Mouse (Mus musculus): ENCODE results near the gene Plod2. TPM values are rescaled to one million over a fixed set of nuclear protein-coding genes. Genes with fewer than 3 reads are reported as not detected.
A peak's percentile ranks its signal among the peaks of the same experiment; 100 is the strongest.

Plod2 gene
- polyA plus RNA-seq, 1 experiment from 2014 or later: 53.8 TPM

- H3K27me3 ChIP-seq (replicated peaks): no peaks in the 10 kb centered on the region
- H3K9me3 ChIP-seq: no peaks in the 10 kb centered on the region
- H3K9ac ChIP-seq: no peak overlapping the region
- no peak for ATAC-seq
- no peak overlapping the region for H3K27ac ChIP-seq
- no peaks in the 10 kb centered on the region for H3K36me3 ChIP-seq
- 0 out of 2 replicates have a peak, but pooled peaks cover 2% of the 10 kb centered on the region for H3K4me1 ChIP-seq (replicated peaks)
- WGBS: 60% methylated on average over 8 of the region's 8 CpGs
- H3K4me2 ChIP-seq (replicated peaks): no peak overlapping the region
- no peak overlapping the region for H3K4me3 ChIP-seq (replicated peaks)
Observed at GRCm38 (mm10) chr9:92613206-92613605, 71.2 kb downstream of the Plod2 start.

- H3K4me1 ChIP-seq (replicated peaks): 0 out of 2 replicates have a peak, but pooled peaks cover 2% of the 10 kb centered on the region
- H3K4me3 ChIP-seq (replicated peaks): no peak overlapping the region
- H3K4me2 ChIP-seq (replicated peaks): no peak overlapping the region
- no peaks in the 10 kb centered on the region for H3K27me3 ChIP-seq (replicated peaks)
- H3K9ac ChIP-seq: no peak overlapping the region
- no peaks in the 10 kb centered on the region for H3K9me3 ChIP-seq
- 0 out of 2 replicates have a peak overlapping the region, but pooled peaks have one; percentile 22 for H3K27ac ChIP-seq
- H3K36me3 ChIP-seq: no peaks in the 10 kb centered on the region
- peak; percentile 63 for ATAC-seq
- 82% methylated on average over 2 of the region's 2 CpGs for WGBS
Observed at GRCm38 (mm10) chr9:92616418-92616817, 74.4 kb downstream of the Plod2 start.

- no peaks in the 10 kb centered on the region for H3K36me3 ChIP-seq
- H3K4me2 ChIP-seq (replicated peaks): no peak overlapping the region
- no peaks in the 10 kb centered on the region for H3K27me3 ChIP-seq (replicated peaks)
- H3K9ac ChIP-seq: no peak overlapping the region
- WGBS: 42% methylated on average over 2 of the region's 2 CpGs
- 0 out of 2 replicates have a peak, but pooled peaks have one; percentile 8 for ATAC-seq
- H3K27ac ChIP-seq: no peak overlapping the region
- no peaks in the 10 kb centered on the region for H3K9me3 ChIP-seq
- H3K4me3 ChIP-seq (replicated peaks): no peak overlapping the region
- H3K4me1 ChIP-seq (replicated peaks): 0 out of 2 replicates have a peak, but pooled peaks cover 2% of the 10 kb centered on the region
Observed at GRCm38 (mm10) chr9:92617376-92617775, 75.4 kb downstream of the Plod2 start.

GRCm38 (mm10) chr9:92620088-92620487, 78.1 kb downstream of the Plod2 start:
- no peak overlapping the region for H3K9ac ChIP-seq
- no peak for ATAC-seq
- H3K27ac ChIP-seq: no peak overlapping the region
- H3K4me3 ChIP-seq (replicated peaks): no peak overlapping the region
- H3K27me3 ChIP-seq (replicated peaks): no peaks in the 10 kb centered on the region
- no peaks in the 10 kb centered on the region for H3K36me3 ChIP-seq
- no peak overlapping the region for H3K4me2 ChIP-seq (replicated peaks)
- H3K4me1 ChIP-seq (replicated peaks): 0 out of 2 replicates have a peak, but pooled peaks cover 2% of the 10 kb centered on the region
- no peaks in the 10 kb centered on the region for H3K9me3 ChIP-seq
- WGBS: 57% methylated on average over 1 of the region's 1 CpGs

- no peak for ATAC-seq
Observed at GRCm38 (mm10) chr9:92621246-92621645, 79.2 kb downstream of the Plod2 start.

GRCm38 (mm10) chr9:92621878-92622282, 79.9 kb downstream of the Plod2 start:
- Histone ChIP-seq H3K4me3 (replicated peaks) (no peak overlapping the region), H3K9me3 (no peaks in the 10 kb centered on the region), H3K4me2 (replicated peaks) (no peak overlapping the region), H3K4me1 (replicated peaks) (no peaks in the 10 kb centered on the region), H3K9ac (no peak overlapping the region), H3K27me3 (replicated peaks) (no peaks in the 10 kb centered on the region), H3K27ac (no peak overlapping the region), H3K36me3 (no peaks in the 10 kb centered on the region)
- no peak for ATAC-seq
- WGBS: 47% methylated on average over 2 of the region's 2 CpGs

More at GRCm38 (mm10) chr9:92621246-92621645, 79.2 kb downstream of the Plod2 start:
- 0 out of 2 replicates have a peak, but pooled peaks cover under 1% of the 10 kb centered on the region for H3K4me1 ChIP-seq (replicated peaks)
- 61% methylated on average over 3 of the region's 3 CpGs for WGBS
- H3K4me3 ChIP-seq (replicated peaks): no peak overlapping the region
- H3K27me3 ChIP-seq (replicated peaks): no peaks in the 10 kb centered on the region
- no peaks in the 10 kb centered on the region for H3K9me3 ChIP-seq
- H3K27ac ChIP-seq: no peak overlapping the region
- no peak overlapping the region for H3K9ac ChIP-seq
- no peaks in the 10 kb centered on the region for H3K36me3 ChIP-seq
- H3K4me2 ChIP-seq (replicated peaks): no peak overlapping the region

- WGBS: 75% methylated on average over 3 of the region's 3 CpGs
- Histone ChIP-seq H3K27me3 (replicated peaks) (no peaks in the 10 kb centered on the region), H3K9me3 (no peaks in the 10 kb centered on the region), H3K4me3 (replicated peaks) (no peak overlapping the region), H3K4me1 (replicated peaks) (no peaks in the 10 kb centered on the region), H3K27ac (no peak overlapping the region), H3K36me3 (no peaks in the 10 kb centered on the region), H3K9ac (no peak overlapping the region), H3K4me2 (replicated peaks) (no peak overlapping the region)
- no peak for ATAC-seq
Observed at GRCm38 (mm10) chr9:92634792-92635191, 92.8 kb downstream of the Plod2 start.

GRCm38 (mm10) chr9:92639200-92639897, 97.3 kb downstream of the Plod2 start:
- Histone ChIP-seq H3K4me2 (replicated peaks) (no peak overlapping the region), H3K4me3 (replicated peaks) (no peak overlapping the region), H3K9ac (no peak overlapping the region), H3K27ac (no peak overlapping the region), H3K4me1 (replicated peaks) (no peaks in the 10 kb centered on the region), H3K9me3 (no peaks in the 10 kb centered on the region), H3K36me3 (no peaks in the 10 kb centered on the region), H3K27me3 (replicated peaks) (no peaks in the 10 kb centered on the region)
- WGBS: 80% methylated on average over 6 of the region's 6 CpGs
- ATAC-seq: no peak

GRCm38 (mm10) chr9:92641717-92642116, 99.7 kb downstream of the Plod2 start:
- Histone ChIP-seq H3K4me2 (replicated peaks) (no peak overlapping the region), H3K4me1 (replicated peaks) (no peaks in the 10 kb centered on the region), H3K9me3 (no peaks in the 10 kb centered on the region), H3K27ac (no peak overlapping the region), H3K27me3 (replicated peaks) (no peaks in the 10 kb centered on the region), H3K9ac (no peak overlapping the region), H3K4me3 (replicated peaks) (no peak overlapping the region), H3K36me3 (no peaks in the 10 kb centered on the region)
- no peak for ATAC-seq
- WGBS: 24% methylated on average over 1 of the region's 1 CpGs

Other genes starting within 250 kb of the Plod2 start
- gene 1700057G04Rik, start 232.8 kb upstream of the Plod2 start, polyA plus RNA-seq (2015; fragmentation: Nextera tagmentation; extraction: Ambion mirVana): not detected in 2 replicates
- gene Plscr4, start 84.8 kb upstream of the Plod2 start, polyA plus RNA-seq (2015; fragmentation: Nextera tagmentation; extraction: Ambion mirVana): 5.6 and 6.5 TPM in 2 replicates

All from intestine, embryonic 15.5 days (tissue).